Mouse (Mus musculus) limb, embryonic 13.5 days (tissue): ENCODE measurements around the gene Reln. TPM values are rescaled to one million over a fixed set of nuclear protein-coding genes. Genes with fewer than 3 reads are reported as not detected.

Experiments used
- ATAC-seq: fragments of 200-750 bp; cut with Nextera tagmentation; 2 replicates; pipeline ENCODE4 v1.8.0; 2017; ENCODE audit warnings: low read depth, moderate number of reproducible peaks, moderate TSS enrichment; ENCODE audit not compliant: low FRiP score
- H3K27ac ChIP-seq: fragments of 300-500 bp; sonication (generic); 2 replicates; pipeline ENCODE4 v1.5.1; 2015; ENCODE audit warnings: inconsistent platforms, mild to moderate bottlenecking, moderate library complexity
- H3K27me3 ChIP-seq: fragments of 300-500 bp; sonication (generic); 2 replicates; pipeline ENCODE4 v1.6.1; 2015; ENCODE audit warnings: mild to moderate bottlenecking, inconsistent platforms
- H3K36me3 ChIP-seq: fragments of 300-500 bp; sonication (generic); 2 replicates; pipeline ENCODE4 v1.6.1; 2015; ENCODE audit warnings: inconsistent platforms, mild to moderate bottlenecking, moderate library complexity
- H3K4me1 ChIP-seq: fragments of 300-500 bp; sonication (generic); 2 replicates; pipeline ENCODE4 v1.6.1; 2015; ENCODE audit warnings: inconsistent platforms
- H3K4me2 ChIP-seq: fragments of 300-500 bp; sonication (generic); replicated peaks from 2 replicates; pipeline ENCODE4 v1.6.1; 2015; ENCODE audit warnings: inconsistent platforms, mild to moderate bottlenecking, moderate library complexity
- H3K4me3 ChIP-seq: fragments of 300-500 bp; sonication (generic); 2 replicates; pipeline ENCODE4 v1.5.1; 2015; ENCODE audit warnings: moderate library complexity, mild to moderate bottlenecking, inconsistent platforms
- H3K9ac ChIP-seq: fragments of 300-500 bp; sonication (generic); 2 replicates; pipeline ENCODE4 v1.6.1; 2015; ENCODE audit warnings: mild to moderate bottlenecking, inconsistent platforms
- H3K9me3 ChIP-seq: fragments of 300-500 bp; sonication (generic); 2 replicates; pipeline ENCODE4 v1.6.1; 2016; ENCODE audit warnings: inconsistent platforms
- WGBS: fragments of 180-500 bp; shearing (Covaris S2); methylation state at CpG from one replicate; pipeline ENCODE4 v1.1.7; 2015; 5-methylcytosine and 5-hydroxymethylcytosine counted together
- polyA plus RNA-seq: library from polyadenylated mRNA; unstranded; fragments of >200 nt; fragmentation: Nextera tagmentation; extraction: Ambion mirVana; gene quantifications from 2 replicates; pipeline ENCODE4 v1.2.1, GENCODE M21; 2015

Gene Reln
- polyA plus RNA-seq, 1 experiment from 2014 or later: 2.3 TPM

DNA sequence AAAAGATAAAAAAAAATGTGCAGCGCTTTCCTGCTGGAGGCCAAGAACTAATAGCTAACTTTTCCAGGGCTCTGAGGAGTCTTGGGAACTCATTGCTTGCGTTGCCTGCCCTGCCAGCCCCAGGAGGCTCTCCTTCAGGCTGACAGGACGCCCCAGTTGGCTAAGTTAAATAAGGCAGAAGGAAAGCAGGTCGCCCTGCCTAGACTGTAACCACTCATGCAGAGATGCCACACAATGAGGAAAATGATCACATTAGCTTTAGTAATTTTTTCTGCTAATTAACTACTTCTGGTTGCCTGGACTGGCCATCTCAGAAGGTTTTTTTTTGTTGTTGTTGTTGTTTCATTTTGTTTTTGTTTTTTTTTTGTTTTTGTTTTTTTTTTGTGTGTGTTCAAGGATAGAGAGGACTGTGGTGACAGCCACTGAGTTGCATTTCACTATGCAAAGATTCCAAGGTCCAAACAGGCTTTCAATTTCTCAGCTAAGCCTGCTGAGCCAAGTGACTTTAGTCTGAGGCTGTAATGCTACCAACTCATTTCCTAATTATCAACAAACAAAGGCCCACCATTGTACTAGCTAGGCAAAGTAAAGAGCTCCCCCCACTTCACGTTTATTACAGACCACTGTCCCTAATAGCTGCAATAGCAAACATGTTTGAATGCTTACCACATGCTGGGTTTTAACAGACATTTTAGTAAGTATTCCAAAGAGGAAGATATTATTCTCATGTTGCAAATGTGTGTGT, 371.1 kb downstream of the Reln start:
- Histone ChIP-seq H3K9ac (no peak overlapping the region), H3K36me3 (no peaks in the 10 kb centered on the region), H3K4me1 (no peaks in the 10 kb centered on the region), H3K4me2 (no peak overlapping the region), H3K4me3 (no peak overlapping the region), H3K9me3 (no peaks in the 10 kb centered on the region), H3K27me3 (no peaks in the 10 kb centered on the region), H3K27ac (no peak overlapping the region)
- WGBS: 31% methylated on average over 5 of the region's 5 CpGs
- ATAC-seq: no peak

DNA sequence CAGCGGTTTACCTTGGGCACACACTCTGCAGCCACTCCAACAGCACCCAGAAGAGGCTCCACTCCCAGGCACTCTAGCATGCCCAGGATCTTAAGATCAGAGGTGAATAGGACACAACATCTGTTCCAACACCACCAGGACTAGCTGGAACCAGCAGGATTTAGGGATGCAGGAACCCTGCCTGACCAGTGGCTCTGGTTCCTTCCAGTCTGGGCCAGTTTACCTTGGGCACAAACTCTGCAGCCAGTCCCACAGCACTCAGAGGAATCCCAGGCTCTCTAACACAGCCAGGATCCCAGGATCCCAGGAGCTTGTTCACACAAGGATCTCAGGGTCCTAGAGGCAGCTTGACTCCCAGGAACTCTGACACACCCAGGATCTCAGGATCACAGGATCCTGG, 382.7 kb downstream of the Reln start:
- Histone ChIP-seq H3K4me1 (no peaks in the 10 kb centered on the region), H3K4me3 (no peak overlapping the region), H3K9me3 (no peaks in the 10 kb centered on the region), H3K36me3 (no peaks in the 10 kb centered on the region), H3K9ac (no peak overlapping the region), H3K27me3 (no peaks in the 10 kb centered on the region), H3K4me2 (no peak overlapping the region), H3K27ac (no peak overlapping the region)
- no peak for ATAC-seq
- WGBS: 79% methylated on average over 1 of the region's 1 CpGs

- 73% methylated on average over 14 of the region's 14 CpGs for WGBS
- H3K4me3 ChIP-seq: no peak overlapping the region
- H3K4me2 ChIP-seq: no peak overlapping the region
- H3K27me3 ChIP-seq: no peaks in the 10 kb centered on the region
- ATAC-seq: no peak
- no peaks in the 10 kb centered on the region for H3K36me3 ChIP-seq
- no peak overlapping the region for H3K9ac ChIP-seq
- H3K9me3 ChIP-seq: no peaks in the 10 kb centered on the region
- H3K27ac ChIP-seq: no peak overlapping the region
- no peaks in the 10 kb centered on the region for H3K4me1 ChIP-seq
Observed at GRCm38 (mm10) chr5:21960151-21960550, 384.4 kb downstream of the Reln start.

- Histone ChIP-seq H3K4me2 (no peak overlapping the region), H3K27me3 (no peaks in the 10 kb centered on the region), H3K4me3 (no peak overlapping the region), H3K27ac (no peak overlapping the region), H3K9me3 (no peaks in the 10 kb centered on the region), H3K9ac (no peak overlapping the region), H3K36me3 (no peaks in the 10 kb centered on the region), H3K4me1 (no peaks in the 10 kb centered on the region)
- ATAC-seq: no peak
- 65% methylated on average over 4 of the region's 4 CpGs for WGBS
Observed at GRCm38 (mm10) chr5:21957586-21957985, 386.9 kb downstream of the Reln start.

DNA sequence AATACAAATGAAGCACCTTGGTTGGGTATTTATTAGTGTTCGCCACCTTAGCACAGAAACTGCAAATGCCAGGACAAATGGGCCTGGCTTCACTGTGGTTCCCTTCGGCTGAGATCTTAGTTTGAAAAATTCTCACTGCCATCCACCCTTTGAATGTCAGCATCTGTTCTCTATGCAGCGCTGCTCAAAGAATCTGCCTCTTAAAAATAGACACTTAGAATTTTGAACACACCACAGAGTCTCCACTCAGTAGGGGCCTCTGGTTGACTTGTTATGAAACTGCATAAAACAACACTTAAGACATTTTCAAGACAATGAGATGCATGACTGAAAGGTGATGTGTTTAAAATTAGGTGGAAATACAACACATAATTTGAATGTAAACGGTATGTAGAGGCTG, 387.4 kb downstream of the Reln start:
- no peak overlapping the region for H3K4me2 ChIP-seq
- no peak overlapping the region for H3K27ac ChIP-seq

DNA sequence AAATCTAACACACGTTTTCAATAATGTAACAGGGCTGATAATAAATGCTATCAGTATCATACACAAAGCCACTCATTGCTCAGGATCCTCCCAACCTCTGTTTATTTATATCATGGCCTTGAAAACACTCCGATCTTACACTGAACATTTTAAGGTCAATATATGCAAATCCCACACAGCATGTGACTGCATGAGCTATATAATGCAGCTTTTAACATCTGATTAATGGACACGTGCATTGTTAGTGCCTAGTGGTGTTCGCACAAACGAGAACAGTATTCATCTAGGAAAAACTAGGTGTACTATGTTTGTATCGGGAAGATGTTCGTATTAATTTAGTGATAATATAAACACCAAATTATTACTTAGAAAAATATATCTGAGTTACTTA, 395.0 kb downstream of the Reln start:
- Histone ChIP-seq H3K36me3 (no peaks in the 10 kb centered on the region), H3K4me2 (no peak overlapping the region), H3K27me3 (no peaks in the 10 kb centered on the region), H3K4me3 (no peak overlapping the region), H3K4me1 (no peaks in the 10 kb centered on the region), H3K9me3 (no peaks in the 10 kb centered on the region), H3K27ac (no peak overlapping the region), H3K9ac (no peak overlapping the region)
- WGBS: 79% methylated on average over 7 of the region's 7 CpGs
- no peak for ATAC-seq

More for the DNA sequence above, 387.4 kb downstream of the Reln start:
- H3K4me3 ChIP-seq: no peak overlapping the region
- ATAC-seq: no peak
- no peak overlapping the region for H3K9ac ChIP-seq
- H3K9me3 ChIP-seq: no peaks in the 10 kb centered on the region
- WGBS: 84% methylated on average over 4 of the region's 4 CpGs
- no peaks in the 10 kb centered on the region for H3K4me1 ChIP-seq
- H3K27me3 ChIP-seq: no peaks in the 10 kb centered on the region
- no peaks in the 10 kb centered on the region for H3K36me3 ChIP-seq

GRCm38 (mm10) chr5:21948736-21949506, 395.6 kb downstream of the Reln start:
- H3K36me3 ChIP-seq: no peaks in the 10 kb centered on the region
- H3K4me2 ChIP-seq: no peak overlapping the region
- no peak overlapping the region for H3K4me3 ChIP-seq
- no peaks in the 10 kb centered on the region for H3K9me3 ChIP-seq
- no peaks in the 10 kb centered on the region for H3K4me1 ChIP-seq
- H3K27me3 ChIP-seq: no peaks in the 10 kb centered on the region
- no peak overlapping the region for H3K9ac ChIP-seq
- WGBS: 81% methylated on average over 11 of the region's 11 CpGs
- ATAC-seq: no peak
- H3K27ac ChIP-seq: no peak overlapping the region

DNA sequence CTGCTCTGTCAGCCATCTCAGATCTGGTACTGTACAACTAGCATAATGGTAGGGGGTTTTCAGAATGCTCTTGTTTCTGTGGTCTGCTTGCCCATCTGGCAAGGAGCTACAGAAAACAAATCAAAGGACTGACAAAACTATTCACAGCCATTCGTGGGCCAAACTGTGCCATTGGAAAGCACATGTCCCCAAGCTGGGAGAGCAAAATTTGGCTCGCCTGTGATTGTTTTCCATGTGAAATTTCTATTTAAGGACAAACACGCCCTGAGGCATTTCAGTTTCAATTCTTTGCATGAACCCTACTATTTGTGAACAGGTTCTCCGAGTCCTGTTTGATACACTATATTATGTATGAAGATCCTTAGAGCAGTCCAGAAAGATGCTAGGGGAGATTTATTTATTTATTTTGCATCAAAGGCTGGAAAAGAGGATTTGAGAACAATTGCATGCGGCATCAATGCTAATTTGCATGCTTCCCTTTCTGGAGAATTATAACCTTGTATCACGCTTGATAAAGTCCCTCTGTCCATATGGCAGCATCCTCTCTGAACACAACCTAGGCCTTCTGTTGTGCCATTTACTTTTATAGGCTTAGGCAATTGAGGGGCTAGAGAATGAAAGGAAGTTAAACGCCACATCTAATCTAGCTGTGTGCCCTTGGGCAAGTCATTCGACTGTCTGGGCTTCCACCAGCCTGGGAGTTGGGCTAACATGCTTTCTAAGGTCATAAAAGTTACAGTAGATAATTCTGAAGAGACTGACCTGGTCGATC, 396.7 kb downstream of the Reln start:
- Histone ChIP-seq H3K27ac (no peak overlapping the region), H3K36me3 (no peaks in the 10 kb centered on the region), H3K27me3 (no peaks in the 10 kb centered on the region), H3K4me3 (no peak overlapping the region), H3K9ac (no peak overlapping the region), H3K9me3 (no peaks in the 10 kb centered on the region), H3K4me2 (no peak overlapping the region), H3K4me1 (no peaks in the 10 kb centered on the region)
- no peak for ATAC-seq
- WGBS: 69% methylated on average over 9 of the region's 9 CpGs

DNA sequence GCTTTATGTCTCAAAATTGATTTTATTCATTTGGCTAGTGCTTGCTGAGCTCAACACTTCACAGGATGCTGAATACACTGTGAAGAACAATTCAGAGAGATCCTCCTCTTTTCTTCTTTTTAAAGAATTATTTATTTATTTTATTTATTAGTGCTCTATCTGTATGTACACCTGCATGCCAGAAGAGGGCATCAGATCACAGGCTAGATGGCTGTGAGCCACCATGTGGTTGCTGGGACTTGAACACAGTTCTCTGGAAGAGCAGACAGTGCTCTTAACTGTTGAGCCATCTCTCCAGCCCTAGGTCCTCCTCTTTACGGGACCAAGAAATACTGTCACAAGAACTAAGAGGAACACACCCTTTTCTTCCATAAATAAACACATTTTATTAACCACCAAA, 399.9 kb downstream of the Reln start:
- no peak for ATAC-seq
- 89% methylated on average over 1 of the region's 1 CpGs for WGBS

GRCm38 (mm10) chr5:21939405-21939804, 405.1 kb downstream of the Reln start:
- Histone ChIP-seq H3K4me1 (no peaks in the 10 kb centered on the region), H3K9ac (no peak overlapping the region), H3K4me3 (no peak overlapping the region), H3K36me3 (no peaks in the 10 kb centered on the region), H3K9me3 (no peaks in the 10 kb centered on the region), H3K27me3 (no peaks in the 10 kb centered on the region), H3K27ac (no peak overlapping the region), H3K4me2 (no peak overlapping the region)
- ATAC-seq: no peak
- WGBS: 79% methylated on average over 9 of the region's 9 CpGs

More for the DNA sequence above, 399.9 kb downstream of the Reln start:
- Histone ChIP-seq H3K27ac (no peak overlapping the region), H3K4me1 (no peaks in the 10 kb centered on the region), H3K9me3 (no peaks in the 10 kb centered on the region), H3K9ac (no peak overlapping the region), H3K27me3 (no peaks in the 10 kb centered on the region), H3K4me3 (no peak overlapping the region), H3K36me3 (no peaks in the 10 kb centered on the region), H3K4me2 (no peak overlapping the region)

GRCm38 (mm10) chr5:21938138-21938537, 406.4 kb downstream of the Reln start:
- no peak for ATAC-seq
- no peaks in the 10 kb centered on the region for H3K27me3 ChIP-seq
- 65% methylated on average over 5 of the region's 5 CpGs for WGBS
- no peak overlapping the region for H3K4me3 ChIP-seq
- no peaks in the 10 kb centered on the region for H3K4me1 ChIP-seq
- H3K27ac ChIP-seq: no peak overlapping the region
- H3K4me2 ChIP-seq: no peak overlapping the region
- H3K9ac ChIP-seq: no peak overlapping the region
- no peaks in the 10 kb centered on the region for H3K36me3 ChIP-seq
- no peaks in the 10 kb centered on the region for H3K9me3 ChIP-seq

- peaks cover 5% of the 10 kb centered on the region; the same call in 1 of the 2 replicates for H3K4me1 ChIP-seq
- 84% methylated on average over 2 of the region's 2 CpGs for WGBS
- H3K27me3 ChIP-seq: no peaks in the 10 kb centered on the region
- H3K4me2 ChIP-seq: no peak overlapping the region
- no peak overlapping the region for H3K4me3 ChIP-seq
- H3K9me3 ChIP-seq: no peaks in the 10 kb centered on the region
- ATAC-seq: no peak
- H3K27ac ChIP-seq: no peak overlapping the region
- H3K36me3 ChIP-seq: no peaks in the 10 kb centered on the region
- H3K9ac ChIP-seq: no peak overlapping the region
Observed at GRCm38 (mm10) chr5:21936627-21937026, 407.9 kb downstream of the Reln start.
